Mouse (Mus musculus): ENCODE measurements around the gene Prmt9.

GRCm38 (mm10) chr8:77552491-77552890, 3.3 kb downstream of the Prmt9 start:
- no peak for TF ChIP-seq CTCF (IDR thresholded peaks at IDR 0.05; ENCODE audit: low read depth)
- TF ChIP-seq EP300 (optimal IDR thresholded peaks at IDR 0.05): no peak
